Mouse (Mus musculus) kidney, postnatal 0 days (tissue): ENCODE measurements around the gene Cdk5rap2. TPM values are rescaled to one million over a fixed set of nuclear protein-coding genes. Genes with fewer than 3 reads are reported as not detected.

ENCODE experiments used
- ATAC-seq: fragments of 200-750 bp; cut with Nextera tagmentation; replicated peaks from 2 replicates; pipeline ENCODE4 v1.8.0; 2017; ENCODE audit warnings: low read depth, moderate number of reproducible peaks, moderate TSS enrichment, moderate library complexity; ENCODE audit not compliant: low FRiP score
- DNase-seq: peaks from one replicate; pipeline ENCODE4 v3.0.0-alpha.2; 2016; ENCODE audit warnings: low spot score
- H3K27ac ChIP-seq: fragments of 300-500 bp; sonication (generic); 2 replicates; pipeline ENCODE4 v1.5.1; 2014; ENCODE audit warnings: mild to moderate bottlenecking
- H3K27me3 ChIP-seq: fragments of 300-500 bp; sonication (generic); 2 replicates; pipeline ENCODE4 v1.6.1; 2014; ENCODE audit warnings: low read length, mixed read lengths; ENCODE audit not compliant: insufficient read depth
- H3K36me3 ChIP-seq: fragments of 300-500 bp; sonication (generic); 2 replicates; pipeline ENCODE4 v1.6.1; 2014; ENCODE audit warnings: low read length, mixed read lengths; ENCODE audit not compliant: insufficient read depth
- H3K4me1 ChIP-seq: fragments of 300-500 bp; sonication (generic); replicated peaks from 2 replicates; pipeline ENCODE4 v1.6.1; 2014; ENCODE audit warnings: antibody characterized with exemption, low read length, mixed read lengths; ENCODE audit not compliant: insufficient read depth
- H3K4me2 ChIP-seq: fragments of 300-500 bp; sonication (generic); 2 replicates; pipeline ENCODE4 v1.6.1; 2014; ENCODE audit warnings: mild to moderate bottlenecking, low read length, moderate library complexity, mixed read lengths
- H3K4me3 ChIP-seq: fragments of 300-500 bp; sonication (generic); replicated peaks from 2 replicates; pipeline ENCODE4 v1.5.1; 2014; ENCODE audit warnings: low read depth, low read length
- H3K9ac ChIP-seq: fragments of 300-500 bp; sonication (generic); 2 replicates; pipeline ENCODE4 v1.6.1; 2014; ENCODE audit warnings: low read depth, low read length
- H3K9me3 ChIP-seq: fragments of 300-500 bp; sonication (generic); replicated peaks from 2 replicates; pipeline ENCODE4 v1.6.1; 2016; ENCODE audit warnings: low read length, inconsistent platforms, mixed read lengths
- CTCF ChIP-seq: IDR thresholded peaks from 2 replicates; pipeline ENCODE4 v1.5.1; 2016; ENCODE audit warnings: antibody characterized with exemption, low read depth, mild to moderate bottlenecking, moderate library complexity
- WGBS: fragments of 180-500 bp; shearing (Covaris S2); extraction: QIAGEN DNeasy Blood & Tissue Kit; methylation state at CpG from one replicate; pipeline ENCODE4 v1.1.7; 2014; 5-methylcytosine and 5-hydroxymethylcytosine counted together
- polyA plus RNA-seq: library from polyadenylated mRNA; unstranded; fragments of >200 nt; fragmentation: Nextera tagmentation; extraction: Ambion mirVana; gene quantifications from 2 replicates; pipeline ENCODE4 v1.2.1, GENCODE M21; 2015

The Cdk5rap2 gene
- polyA plus RNA-seq, 1 experiment from 2014 or later: 8.9 TPM

DNA sequence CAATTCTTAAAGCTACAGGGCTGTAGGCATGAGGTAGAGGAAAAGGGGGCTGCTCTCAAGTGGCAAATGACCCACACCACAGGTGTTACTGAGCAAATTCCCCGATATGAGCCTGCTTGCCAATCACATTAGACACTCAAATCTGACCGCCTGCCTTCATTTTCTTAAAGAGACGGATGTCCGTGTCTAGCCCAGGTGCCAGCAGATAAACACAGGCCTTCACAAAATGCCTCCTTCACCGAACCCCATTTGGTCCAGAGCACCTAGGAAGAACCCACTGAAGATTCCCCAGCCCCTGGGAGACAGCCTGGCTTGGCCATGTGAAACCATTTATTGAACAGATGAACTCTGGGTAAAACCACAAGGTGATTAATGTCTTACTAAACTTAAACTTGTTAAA, 13.5 kb downstream of the Cdk5rap2 start:
- H3K27me3 ChIP-seq: no peaks in the 10 kb centered on the region
- DNase-seq (no peak), ATAC-seq (no peak)
- no peak overlapping the region for H3K9ac ChIP-seq
- WGBS: 85% methylated on average over 5 of the region's 5 CpGs
- no peaks in the 10 kb centered on the region for H3K4me1 ChIP-seq
- no peak overlapping the region for H3K27ac ChIP-seq
- peaks cover 10% of the 10 kb centered on the region; the same call in 1 of the 2 replicates for H3K36me3 ChIP-seq
- no peaks in the 10 kb centered on the region for H3K9me3 ChIP-seq
- no peak overlapping the region for H3K4me2 ChIP-seq
- H3K4me3 ChIP-seq: no peak overlapping the region
- no peak for TF ChIP-seq CTCF

DNA sequence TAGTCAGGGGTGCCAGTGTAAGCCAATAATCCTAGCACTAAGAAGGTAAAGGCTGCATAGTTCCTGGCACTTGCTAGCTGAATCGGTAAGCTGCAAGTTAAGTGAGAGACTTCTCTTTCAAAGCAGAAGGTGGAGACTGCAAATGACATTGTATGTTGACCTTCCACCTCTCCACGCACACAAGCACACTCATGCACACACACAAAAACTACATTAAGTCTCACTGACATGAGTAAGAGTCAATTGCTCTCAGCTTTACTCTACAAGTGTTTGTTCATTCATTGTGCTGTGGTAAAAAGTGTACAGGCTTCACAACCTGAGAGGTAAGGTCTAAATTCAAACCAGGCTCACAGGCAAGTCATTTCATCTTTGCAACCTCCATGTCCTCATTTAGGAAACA, 15.5 kb downstream of the Cdk5rap2 start:
- no peak for DNase-seq
- no peak overlapping the region for H3K4me3 ChIP-seq

DNA sequence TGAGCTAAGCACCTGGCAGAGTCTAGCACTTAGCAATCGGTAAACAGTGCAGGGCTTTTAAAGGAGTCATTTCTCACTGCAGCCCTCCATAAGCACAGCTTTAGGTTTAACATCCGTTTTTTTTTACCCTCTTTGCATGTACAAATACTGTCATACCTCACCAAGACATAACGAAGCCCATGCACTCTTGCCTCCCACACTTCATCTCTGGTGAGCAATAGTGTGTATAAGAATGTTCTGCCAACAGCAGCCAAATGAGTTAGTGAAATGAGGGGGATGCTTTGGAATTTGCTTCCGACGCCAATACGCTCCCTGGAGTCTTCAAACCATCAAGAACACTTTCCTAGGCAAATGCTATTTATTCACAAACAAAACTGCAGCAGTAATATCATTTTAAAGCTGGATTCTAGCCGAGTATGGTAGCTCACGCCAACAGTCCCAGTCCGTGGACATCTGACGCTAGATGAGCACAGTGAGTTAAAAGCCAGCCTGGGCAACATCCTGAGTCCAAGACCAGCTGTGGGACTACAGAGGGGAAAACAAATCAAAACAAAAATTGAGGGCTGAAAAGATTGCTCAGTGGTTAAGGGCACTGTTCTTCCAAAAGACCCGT, 18.4 kb downstream of the Cdk5rap2 start:
- TF ChIP-seq CTCF: no peak
- no peak overlapping the region for H3K4me2 ChIP-seq
- H3K36me3 ChIP-seq: no peaks in the 10 kb centered on the region; the same call in 1 of the 2 replicates
- H3K27ac ChIP-seq: no peak overlapping the region
- no peaks in the 10 kb centered on the region for H3K9me3 ChIP-seq
- H3K4me3 ChIP-seq: no peak overlapping the region
- no peaks in the 10 kb centered on the region for H3K27me3 ChIP-seq
- no peak overlapping the region for H3K9ac ChIP-seq
- 76% methylated on average over 11 of the region's 11 CpGs for WGBS
- no peaks in the 10 kb centered on the region for H3K4me1 ChIP-seq
- peak; percentile 46 for DNase-seq
- no peak for ATAC-seq

More for the DNA sequence above, 15.5 kb downstream of the Cdk5rap2 start:
- no peak for TF ChIP-seq CTCF
- Histone ChIP-seq H3K27me3 (no peaks in the 10 kb centered on the region), H3K9ac (no peak overlapping the region), H3K4me1 (no peaks in the 10 kb centered on the region), H3K36me3 (peaks cover 1% of the 10 kb centered on the region; the same call in 1 of the 2 replicates), H3K9me3 (no peaks in the 10 kb centered on the region), H3K4me2 (no peak overlapping the region), H3K27ac (no peak overlapping the region)
- 97% methylated on average over 2 of the region's 2 CpGs for WGBS
- no peak for ATAC-seq

DNA sequence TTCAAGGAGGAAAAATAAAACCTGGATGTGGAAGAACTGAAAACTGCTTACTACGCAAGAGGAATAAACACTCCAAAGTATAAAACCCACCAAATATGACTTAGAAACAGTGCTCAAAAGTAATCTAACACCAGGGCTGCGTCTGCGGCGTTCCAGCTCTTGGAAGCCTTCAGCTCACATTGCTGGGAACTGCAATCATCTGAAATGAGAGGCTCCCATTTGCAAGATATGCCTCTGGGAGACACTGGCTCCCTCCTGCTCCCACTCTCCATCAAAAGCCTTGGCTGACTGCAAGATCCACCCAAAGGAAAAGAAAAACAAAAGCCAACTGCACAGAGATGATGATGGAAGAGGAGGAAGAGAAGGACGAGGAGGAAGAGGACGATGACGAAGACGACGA, 19.2 kb downstream of the Cdk5rap2 start:
- TF ChIP-seq CTCF: no peak
- ATAC-seq: no peak
- Histone ChIP-seq H3K9ac (no peak overlapping the region), H3K4me1 (no peaks in the 10 kb centered on the region), H3K4me2 (no peak overlapping the region), H3K27ac (no peak overlapping the region), H3K4me3 (no peak overlapping the region), H3K27me3 (no peaks in the 10 kb centered on the region), H3K36me3 (no peaks in the 10 kb centered on the region; the same call in 1 of the 2 replicates), H3K9me3 (no peaks in the 10 kb centered on the region)
- DNase-seq: no peak
- WGBS: 85% methylated on average over 9 of the region's 9 CpGs

DNA sequence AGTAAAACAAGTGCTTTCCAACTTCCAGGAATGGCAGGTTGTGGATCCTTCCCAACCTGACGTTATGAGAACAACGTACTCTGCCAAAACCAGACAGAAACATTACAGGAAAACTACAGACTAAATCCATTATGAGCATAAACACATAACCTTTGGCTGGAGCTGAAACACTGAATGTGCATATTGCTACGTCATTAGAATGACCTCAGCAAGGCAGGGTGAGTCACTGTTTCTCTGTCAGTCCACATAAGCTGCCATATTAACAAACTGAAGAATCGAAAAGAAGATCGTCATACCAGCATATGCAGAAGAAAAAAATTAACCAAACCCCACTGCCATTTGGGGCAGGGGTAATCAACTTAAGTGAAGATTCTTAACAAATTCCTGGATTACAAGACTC, 24.0 kb downstream of the Cdk5rap2 start:
- ATAC-seq (no peak), DNase-seq (no peak)
- no peak overlapping the region for H3K9ac ChIP-seq
- H3K9me3 ChIP-seq: no peaks in the 10 kb centered on the region
- no peaks in the 10 kb centered on the region for H3K4me1 ChIP-seq
- no peak overlapping the region for H3K4me2 ChIP-seq
- WGBS: 80% methylated on average over 5 of the region's 5 CpGs
- H3K27me3 ChIP-seq: no peaks in the 10 kb centered on the region
- no peaks in the 10 kb centered on the region for H3K36me3 ChIP-seq
- no peak for TF ChIP-seq CTCF
- no peak overlapping the region for H3K4me3 ChIP-seq
- H3K27ac ChIP-seq: no peak overlapping the region

DNA sequence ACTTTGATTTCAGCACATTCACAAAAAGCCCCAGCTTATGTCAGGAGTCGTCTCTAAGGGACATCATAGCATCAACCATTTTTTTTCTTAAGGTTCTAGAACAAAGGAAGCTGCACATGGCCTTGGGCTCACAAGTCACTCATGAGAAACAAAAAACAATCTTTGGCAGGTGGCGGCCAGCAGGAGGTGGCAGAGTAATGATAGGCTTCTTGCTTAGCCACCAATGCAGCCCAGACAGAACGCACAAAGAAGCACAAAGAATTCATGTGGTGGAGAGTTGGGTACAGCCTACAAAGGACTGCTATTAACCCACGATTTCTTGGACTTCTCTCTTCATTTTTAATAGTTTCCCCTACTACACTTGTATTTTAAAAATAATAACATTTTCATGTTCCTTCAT, 32.9 kb downstream of the Cdk5rap2 start:
- ATAC-seq: no peak
- no peaks in the 10 kb centered on the region for H3K9me3 ChIP-seq
- H3K4me2 ChIP-seq: no peak overlapping the region
- no peaks in the 10 kb centered on the region for H3K36me3 ChIP-seq
- H3K27ac ChIP-seq: no peak overlapping the region
- H3K27me3 ChIP-seq: no peaks in the 10 kb centered on the region
- WGBS: 84% methylated on average over 4 of the region's 4 CpGs
- no peak overlapping the region for H3K4me3 ChIP-seq
- no peak for DNase-seq
- no peak overlapping the region for H3K9ac ChIP-seq
- no peaks in the 10 kb centered on the region for H3K4me1 ChIP-seq
- TF ChIP-seq CTCF: peak; percentile 18; the same call in 1 of the 2 replicates
